ENCODE assay signal across 8 mouse cellular contexts in genomic region chr12:103243041-103243440, GRCm38 (mm10). TPM values are rescaled to one million over a fixed set of nuclear protein-coding genes. Genes with fewer than 3 reads are reported as not detected.
DNase-seq lines count a peak whose midpoint lies in the region; ATAC-seq and TF ChIP-seq lines count a peak whose summit lies in the region.

No protein-coding gene starts in this region.

- TF ChIP-seq EP300 in liver, postnatal 0 days (IDR thresholded peaks at IDR 0.05; ENCODE audit: low read depth): no peak

- no peak overlapping the region for H3K27ac ChIP-seq in ES-E14 (ENCODE audit: insufficient read depth, low read depth, low read length, poor library complexity, severe bottlenecking)
- no peak overlapping the region for H3K27ac ChIP-seq in hindbrain, embryonic 12.5 days
- H3K27ac ChIP-seq in liver, postnatal 0 days (ENCODE audit: low read depth): no peak overlapping the region

- in situ Hi-C loops in ES-E14 (cut with MboI; ENCODE audit: low sequenced_read_pairs in 2 of 2, unreplicated experiment in 2 of 2): no loop called here

- H3K4me1 ChIP-seq in ES-E14 (ENCODE audit: control insufficient read depth in 2 of 2, insufficient read depth in 2 of 2, low read length in 2 of 2, poor library complexity in 1 of 2): peaks cover 0 to 2% of the 10 kb centered on the region in 2 experiments; a peak in 1 of 4 replicates
- peaks cover 16% of the 10 kb centered on the region for H3K4me1 ChIP-seq in hindbrain, embryonic 12.5 days
- H3K4me1 ChIP-seq in liver, postnatal 0 days (ENCODE audit: insufficient read depth): no peaks in the 10 kb centered on the region

- ATAC-seq in hindbrain, embryonic 12.5 days (ENCODE audit: low FRiP score): peak; percentile 2; the same call in 1 of the 2 replicates
- ATAC-seq in liver, postnatal 0 days: no peak

- no peaks in the 10 kb centered on the region for H3K9me3 ChIP-seq in ES-E14 (ENCODE audit: control insufficient read depth, insufficient read depth, low read depth, low read length)
- no peaks in the 10 kb centered on the region for H3K9me3 ChIP-seq in hindbrain, embryonic 12.5 days (replicated peaks)
- no peaks in the 10 kb centered on the region for H3K9me3 ChIP-seq in liver, postnatal 0 days (ENCODE audit: low read length)

- H3K9ac ChIP-seq in ES-E14 (ENCODE audit: insufficient read depth, low read depth, low read length, poor library complexity, severe bottlenecking): no peak overlapping the region; the same call in 1 of the 2 replicates
- no peak overlapping the region for H3K9ac ChIP-seq in hindbrain, embryonic 12.5 days
- H3K9ac ChIP-seq in liver, postnatal 0 days (replicated peaks): no peak overlapping the region

- no peak for TF ChIP-seq CTCF in liver, postnatal 0 days (IDR thresholded peaks at IDR 0.05; ENCODE audit: low read depth)

- WGBS in hindbrain, embryonic 12.5 days: 5% methylated on average over 11 of the region's 11 CpGs
- 10% methylated on average over 11 of the region's 11 CpGs for WGBS in liver, postnatal 0 days (ENCODE audit: insufficient replicate concordance)

- peaks cover 24% of the 10 kb centered on the region for H3K27me3 ChIP-seq in hindbrain, embryonic 12.5 days
- H3K27me3 ChIP-seq in liver, postnatal 0 days (ENCODE audit: insufficient read depth, low read length): peaks cover 40% of the 10 kb centered on the region

- no peaks in the 10 kb centered on the region for H3K36me3 ChIP-seq in ES-E14 (ENCODE audit: control insufficient read depth, insufficient read depth, low read length, poor library complexity, severe bottlenecking)
- no peaks in the 10 kb centered on the region for H3K36me3 ChIP-seq in hindbrain, embryonic 12.5 days
- no peaks in the 10 kb centered on the region for H3K36me3 ChIP-seq in liver, postnatal 0 days (replicated peaks; ENCODE audit: insufficient read depth, low read length)

- H3K4me3 ChIP-seq in ES-E14 (ENCODE audit: insufficient read depth in 1 of 2, low read depth in 1 of 2, low read length in 2 of 2, poor library complexity in 1 of 2, severe bottlenecking in 1 of 2): peak overlapping the region; percentile 84 to 88
- peak overlapping the region; percentile 77 for H3K4me3 ChIP-seq in hindbrain, embryonic 12.5 days
- H3K4me3 ChIP-seq in liver, postnatal 0 days (ENCODE audit: low read depth, low read length): no peak overlapping the region

- peak; percentile 16 for DNase-seq in adrenal gland, postnatal 10 days
- no peak for DNase-seq in adrenal gland, postnatal 25 days
- peak; percentile 8 for DNase-seq in ES-E14 (ENCODE audit: low read depth, low spot score)
- no peak for DNase-seq in liver, postnatal 0 days
- DNase-seq in right cerebral cortex, adult 2 months (ENCODE audit: low spot score in 2 of 2): no peak
- no peak for DNase-seq in spleen, postnatal 4 days (ENCODE audit: low spot score in 2 of 2)
- DNase-seq in gastrocnemius, adult 8-10 months (ENCODE audit: low spot score in 2 of 2): no peak

- H3K4me2 ChIP-seq in hindbrain, embryonic 12.5 days (replicated peaks): peak overlapping the region; percentile 97
- 0 out of 2 replicates have a peak overlapping the region, but pooled peaks have one; percentile 72 for H3K4me2 ChIP-seq in liver, postnatal 0 days (ENCODE audit: low read depth, low read length)

TF ChIP-seq in ES-E14, 5 proteins besides CTCF, POLR2A, EP300 and RAD21:
- TF ChIP-seq ZNF384 (IDR thresholded peaks at IDR 0.05; ENCODE audit: low read depth, low read length) (no peak), MAFK (IDR thresholded peaks at IDR 0.05; ENCODE audit: insufficient read depth, low read depth, low read length) (no peak), HCFC1 (IDR thresholded peaks at IDR 0.05; ENCODE audit: borderline replicate concordance, insufficient read depth, low read length) (no peak), ZC3H11A (IDR thresholded peaks at IDR 0.05; ENCODE audit: borderline replicate concordance, low read depth, low read length) (no peak), CHD2 (IDR thresholded peaks at IDR 0.05; ENCODE audit: low read depth, low read length) (no peak)
TF ChIP-seq in ES-E14: peak in this region for 0.

RNA-seq across cellular contexts. Expression of gene Prima1, which starts 1.1 kb away (rescaled TPM):
- 1 to 10 TPM; 2.9 to 3.2 TPM for total RNA-seq in adrenal gland, postnatal 10 days (2021)
- 1.4 and 1.8 TPM in 2 replicates for total RNA-seq in adrenal gland, postnatal 25 days (2021)
- 0.63 and 0.85 TPM in 2 replicates for total RNA-seq in ES-E14 (2012; rRNA removed)
- polyA plus RNA-seq in hindbrain, embryonic 12.5 days (2016; fragmentation: Nextera tagmentation; extraction: Ambion mirVana): 0.80 and 1.6 TPM in 2 replicates
- polyA plus RNA-seq in liver, postnatal 0 days (2015; fragmentation: Nextera tagmentation; extraction: Ambion mirVana): not detected in 2 replicates
- total RNA-seq in gastrocnemius, adult 8-10 months (2022): 10 to 100 TPM in 3 of 4 experiments, 1 to 10 TPM in 1; 6.5 to 25.9 (median 14.7) TPM

Comparison
In these comparisons a context has a peak if more than half of its experiments do, and no peak if none do; other contexts are left out.
1. DNase-seq: peak in adrenal gland, postnatal 10 days (single experiment) and ES-E14 (single experiment); none in adrenal gland, postnatal 25 days (single experiment), liver, postnatal 0 days (single experiment), right cerebral cortex, adult 2 months (0 of 2), spleen, postnatal 4 days (0 of 2) and gastrocnemius, adult 8-10 months (0 of 2).